Mouse (Mus musculus): ENCODE measurements around the gene Csnka2ip. TPM values are rescaled to one million over a fixed set of nuclear protein-coding genes. Genes with fewer than 3 reads are reported as not detected.

Csnka2ip gene
- polyA plus RNA-seq (2011; ENCODE audit: insufficient read length, low read depth, missing spikeins) = not detected in 2 replicates

GRCm38 (mm10) chr16:64602308-64602707 lies at the start of gene Csnka2ip:
TSS of gene Csnka2ip (minus strand) at chr16:64602408.
- Histone ChIP-seq H3K27ac (ENCODE audit: insufficient read depth, low read length) (no peak within 1 kb of the TSS), H3K4me1 (ENCODE audit: control insufficient read depth, insufficient read depth, low read length) (no peaks in the 10 kb centered on the region), H3K4me3 (ENCODE audit: insufficient read depth, low read length) (no peak within 1 kb of the TSS)
- TF ChIP-seq CTCF (IDR thresholded peaks at IDR 0.05; ENCODE audit: borderline replicate concordance, insufficient read depth, low read length) = no peak
- TF ChIP-seq POLR2A (IDR thresholded peaks at IDR 0.05; ENCODE audit: low read depth, low read length) = no peak

GRCm38 (mm10) chr16:64649594-64650290 lies 47.5 kb upstream of the Csnka2ip start:
- no peaks in the 10 kb centered on the region for H3K4me1 ChIP-seq (ENCODE audit: control insufficient read depth, insufficient read depth, low read length)
- TF ChIP-seq POLR2A (IDR thresholded peaks at IDR 0.05; ENCODE audit: low read depth, low read length) (no peak), CTCF (IDR thresholded peaks at IDR 0.05; ENCODE audit: borderline replicate concordance, insufficient read depth, low read length) (no peak)
- no peak overlapping the region for H3K27ac ChIP-seq (ENCODE audit: insufficient read depth, low read length)
- H3K4me3 ChIP-seq (ENCODE audit: insufficient read depth, low read length) = no peak overlapping the region

GRCm38 (mm10) chr16:64647771-64648170 lies 45.6 kb upstream of the Csnka2ip start:
- H3K27ac ChIP-seq (ENCODE audit: insufficient read depth, low read length) = no peak overlapping the region
- no peak overlapping the region for H3K4me3 ChIP-seq (ENCODE audit: insufficient read depth, low read length)
- no peaks in the 10 kb centered on the region for H3K4me1 ChIP-seq (ENCODE audit: control insufficient read depth, insufficient read depth, low read length)
- no peak for TF ChIP-seq POLR2A (IDR thresholded peaks at IDR 0.05; ENCODE audit: low read depth, low read length)
- no peak for TF ChIP-seq CTCF (IDR thresholded peaks at IDR 0.05; ENCODE audit: borderline replicate concordance, insufficient read depth, low read length)

- no peak overlapping the region for H3K4me3 ChIP-seq (ENCODE audit: insufficient read depth, low read length)
Measured at GRCm38 (mm10) chr16:64635110-64635509, 32.9 kb upstream of the Csnka2ip start.

GRCm38 (mm10) chr16:64620116-64620515 lies 17.9 kb upstream of the Csnka2ip start:
- H3K4me1 ChIP-seq (ENCODE audit: control insufficient read depth, insufficient read depth, low read length) = no peaks in the 10 kb centered on the region

More at GRCm38 (mm10) chr16:64635110-64635509, 32.9 kb upstream of the Csnka2ip start:
- Histone ChIP-seq H3K27ac (ENCODE audit: insufficient read depth, low read length) (no peak overlapping the region), H3K4me1 (ENCODE audit: control insufficient read depth, insufficient read depth, low read length) (no peaks in the 10 kb centered on the region)
- TF ChIP-seq POLR2A (IDR thresholded peaks at IDR 0.05; ENCODE audit: low read depth, low read length) (no peak), CTCF (IDR thresholded peaks at IDR 0.05; ENCODE audit: borderline replicate concordance, insufficient read depth, low read length) (no peak)

GRCm38 (mm10) chr16:64614648-64615047 lies 12.4 kb upstream of the Csnka2ip start:
- Histone ChIP-seq H3K4me1 (ENCODE audit: control insufficient read depth, insufficient read depth, low read length) (no peaks in the 10 kb centered on the region), H3K27ac (ENCODE audit: insufficient read depth, low read length) (no peak overlapping the region), H3K4me3 (ENCODE audit: insufficient read depth, low read length) (no peak overlapping the region)
- no peak for TF ChIP-seq CTCF (IDR thresholded peaks at IDR 0.05; ENCODE audit: borderline replicate concordance, insufficient read depth, low read length)
- no peak for TF ChIP-seq POLR2A (IDR thresholded peaks at IDR 0.05; ENCODE audit: low read depth, low read length)

More at GRCm38 (mm10) chr16:64620116-64620515, 17.9 kb upstream of the Csnka2ip start:
- Histone ChIP-seq H3K4me3 (ENCODE audit: insufficient read depth, low read length) (no peak overlapping the region), H3K27ac (ENCODE audit: insufficient read depth, low read length) (no peak overlapping the region)
- TF ChIP-seq POLR2A (IDR thresholded peaks at IDR 0.05; ENCODE audit: low read depth, low read length) (no peak), CTCF (IDR thresholded peaks at IDR 0.05; ENCODE audit: borderline replicate concordance, insufficient read depth, low read length) (no peak)

GRCm38 (mm10) chr16:64607793-64608192 lies 5.6 kb upstream of the Csnka2ip start:
- Histone ChIP-seq H3K27ac (ENCODE audit: insufficient read depth, low read length) (no peak overlapping the region), H3K4me1 (ENCODE audit: control insufficient read depth, insufficient read depth, low read length) (no peaks in the 10 kb centered on the region), H3K4me3 (ENCODE audit: insufficient read depth, low read length) (no peak overlapping the region)
- TF ChIP-seq POLR2A (IDR thresholded peaks at IDR 0.05; ENCODE audit: low read depth, low read length) (no peak), CTCF (IDR thresholded peaks at IDR 0.05; ENCODE audit: borderline replicate concordance, insufficient read depth, low read length) (no peak)

- H3K27ac ChIP-seq (ENCODE audit: insufficient read depth, low read length) = no peak overlapping the region
- TF ChIP-seq CTCF (IDR thresholded peaks at IDR 0.05; ENCODE audit: borderline replicate concordance, insufficient read depth, low read length) (no peak), POLR2A (IDR thresholded peaks at IDR 0.05; ENCODE audit: low read depth, low read length) (no peak)
- H3K4me3 ChIP-seq (ENCODE audit: insufficient read depth, low read length) = no peak overlapping the region
- no peaks in the 10 kb centered on the region for H3K4me1 ChIP-seq (ENCODE audit: control insufficient read depth, insufficient read depth, low read length)
Measured at GRCm38 (mm10) chr16:64586825-64587224, 15.4 kb downstream of the Csnka2ip start.

- Histone ChIP-seq H3K4me1 (ENCODE audit: control insufficient read depth, insufficient read depth, low read length) (no peaks in the 10 kb centered on the region), H3K27ac (ENCODE audit: insufficient read depth, low read length) (no peak overlapping the region), H3K4me3 (ENCODE audit: insufficient read depth, low read length) (no peak overlapping the region)
- TF ChIP-seq CTCF (IDR thresholded peaks at IDR 0.05; ENCODE audit: borderline replicate concordance, insufficient read depth, low read length) (no peak), POLR2A (IDR thresholded peaks at IDR 0.05; ENCODE audit: low read depth, low read length) (no peak)
Measured at GRCm38 (mm10) chr16:64586262-64586619, 16.0 kb downstream of the Csnka2ip start.

- Histone ChIP-seq H3K27ac (ENCODE audit: insufficient read depth, low read length) (no peak overlapping the region), H3K4me1 (ENCODE audit: control insufficient read depth, insufficient read depth, low read length) (no peaks in the 10 kb centered on the region), H3K4me3 (ENCODE audit: insufficient read depth, low read length) (no peak overlapping the region)
- no peak for TF ChIP-seq CTCF (IDR thresholded peaks at IDR 0.05; ENCODE audit: borderline replicate concordance, insufficient read depth, low read length)
- TF ChIP-seq POLR2A (IDR thresholded peaks at IDR 0.05; ENCODE audit: low read depth, low read length) = no peak
Measured at GRCm38 (mm10) chr16:64585599-64586261, 16.5 kb downstream of the Csnka2ip start.
